ENCODE assay signal across 8 mouse cellular contexts in the genomic region with DNA sequence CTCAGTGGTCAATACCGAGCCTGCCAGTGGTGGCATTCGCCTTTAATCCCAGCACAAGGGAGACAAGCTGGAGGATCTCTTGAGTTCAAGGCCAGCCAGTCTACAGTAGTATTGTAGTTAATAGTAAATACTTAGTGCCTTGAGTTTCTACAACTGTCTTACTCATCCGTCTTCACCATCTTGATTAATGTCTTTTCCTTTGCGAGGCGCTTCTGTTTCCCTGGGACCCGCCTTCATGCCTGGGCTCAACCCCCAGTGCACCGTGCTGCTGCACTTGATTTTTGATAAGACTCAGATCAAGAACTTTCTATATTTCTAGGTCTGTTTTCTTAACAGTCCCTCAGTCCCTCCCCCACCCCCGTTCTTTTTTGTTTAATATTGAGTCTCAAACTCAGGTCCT. TPM values are rescaled to one million over a fixed set of nuclear protein-coding genes. Genes with fewer than 3 reads are reported as not detected.
DNase-seq lines count a peak whose midpoint lies in the region; ATAC-seq and TF ChIP-seq lines count a peak whose summit lies in the region.

No protein-coding gene starts in this region.

- peak overlapping the region; percentile 93 for H3ac ChIP-seq in myocyte (ENCODE audit: control insufficient read depth, insufficient read length)

- no peak for TF ChIP-seq POLR2A in myocyte (IDR thresholded peaks at IDR 0.05; ENCODE audit: insufficient read length, low read depth)

- H3K9me3 ChIP-seq in kidney, embryonic 15.5 days (replicated peaks): no peaks in the 10 kb centered on the region
- H3K9me3 ChIP-seq in intestine, embryonic 15.5 days: no peaks in the 10 kb centered on the region

- no peak for DNase-seq in kidney, postnatal 4 days
- DNase-seq in c-Kit-positive CD71-positive TER-119-positive erythroid progenitor cells, embryonic 14.5 days (ENCODE audit: low spot score): peak; percentile 32
- no peak for DNase-seq in cerebellum, postnatal 14 days
- DNase-seq in urinary bladder, postnatal 10 days (ENCODE audit: low spot score): no peak
- DNase-seq in testis, postnatal 10 days (ENCODE audit: low spot score): no peak

- H3K27ac ChIP-seq in kidney, embryonic 15.5 days: no peak overlapping the region
- H3K27ac ChIP-seq in intestine, embryonic 15.5 days: no peak overlapping the region

- no peak overlapping the region for H3K9ac ChIP-seq in kidney, embryonic 15.5 days
- H3K9ac ChIP-seq in intestine, embryonic 15.5 days: 0 out of 2 replicates have a peak overlapping the region, but pooled peaks have one; percentile 79

- ATAC-seq in kidney, embryonic 15.5 days (replicated peaks; ENCODE audit: low FRiP score): no peak
- ATAC-seq in intestine, embryonic 15.5 days: no peak

- H3K79me2 ChIP-seq in myocyte (ENCODE audit: control insufficient read depth, insufficient read depth): peaks cover 8% of the 10 kb centered on the region

- no peaks in the 10 kb centered on the region for H3K27me3 ChIP-seq in kidney, embryonic 15.5 days
- no peaks in the 10 kb centered on the region for H3K27me3 ChIP-seq in intestine, embryonic 15.5 days (replicated peaks)
- no peaks in the 10 kb centered on the region for H3K27me3 ChIP-seq in myocyte (ENCODE audit: control insufficient read depth, insufficient read depth, insufficient read length)

- H3K4me3 ChIP-seq in kidney, embryonic 15.5 days (replicated peaks): peak overlapping the region; percentile 79
- H3K4me3 ChIP-seq in intestine, embryonic 15.5 days (replicated peaks): no peak overlapping the region
- H3K4me3 ChIP-seq in myocyte: peak overlapping the region; percentile 85

- 32% methylated on average over 8 of the region's 8 CpGs for WGBS in kidney, embryonic 15.5 days
- 46% methylated on average over 8 of the region's 8 CpGs for WGBS in intestine, embryonic 15.5 days

- H3K4me2 ChIP-seq in kidney, embryonic 15.5 days: peak overlapping the region; percentile 90
- peak overlapping the region; percentile 97 for H3K4me2 ChIP-seq in intestine, embryonic 15.5 days (replicated peaks)
- H3K4me2 ChIP-seq in myocyte (ENCODE audit: low read depth): peak overlapping the region; percentile 75

- peaks cover 18% of the 10 kb centered on the region for H3K4me1 ChIP-seq in kidney, embryonic 15.5 days
- H3K4me1 ChIP-seq in intestine, embryonic 15.5 days (replicated peaks): peaks cover 5% of the 10 kb centered on the region

- H3K36me3 ChIP-seq in kidney, embryonic 15.5 days: peaks cover 8% of the 10 kb centered on the region; the same call in 1 of the 2 replicates
- H3K36me3 ChIP-seq in intestine, embryonic 15.5 days: 0 out of 2 replicates have a peak, but pooled peaks cover 5% of the 10 kb centered on the region
- no peaks in the 10 kb centered on the region for H3K36me3 ChIP-seq in myocyte (ENCODE audit: control insufficient read depth, insufficient read depth)

TF ChIP-seq in myocyte, 11 proteins besides CTCF, POLR2A, EP300 and RAD21:
- TF ChIP-seq POLR2AphosphoS2 (IDR thresholded peaks at IDR 0.05; ENCODE audit: insufficient read length, low read depth): no peak
- TF ChIP-seq USF1 (IDR thresholded peaks at IDR 0.05; ENCODE audit: low read depth): no peak
- TF ChIP-seq TCF12 (IDR thresholded peaks at IDR 0.05; ENCODE audit: insufficient read depth, poor library complexity, severe bottlenecking): no peak
- TF ChIP-seq CEBPB (IDR thresholded peaks at IDR 0.05; ENCODE audit: insufficient read depth, poor library complexity, severe bottlenecking): no peak
- no peak for TF ChIP-seq E2F4 (IDR thresholded peaks at IDR 0.05; ENCODE audit: insufficient read depth)
- TF ChIP-seq SRF (IDR thresholded peaks at IDR 0.05; ENCODE audit: control insufficient read depth, insufficient read length, low read depth): no peak
- TF ChIP-seq REST (IDR thresholded peaks at IDR 0.05; ENCODE audit: insufficient read depth, insufficient read length): no peak
- TF ChIP-seq MYOG (IDR thresholded peaks at IDR 0.05; ENCODE audit: control insufficient read depth in 1 of 3, insufficient read depth in 1 of 3, insufficient read length in 2 of 3, low read depth in 2 of 3): no peak
- TF ChIP-seq MYOD1 (IDR thresholded peaks at IDR 0.05; ENCODE audit: control insufficient read depth in 1 of 3, insufficient read length in 2 of 3, low read depth in 2 of 3): no peak

RNA-seq across cellular contexts. Expression of gene Mpc1, which starts 2.4 kb away (rescaled TPM):
- 165 and 179 TPM in 2 replicates for polyA plus RNA-seq in kidney, embryonic 15.5 days (2015; fragmentation: Nextera tagmentation; extraction: Ambion mirVana)
- polyA plus RNA-seq in intestine, embryonic 15.5 days (2015; fragmentation: Nextera tagmentation; extraction: Ambion mirVana): 192 and 199 TPM in 2 replicates
- polyA plus RNA-seq in myocyte (2012; fragmentation: generic; extraction: Trizol): 66.6 TPM

RNA-seq across cellular contexts. Expression of gene Sft2d1, which starts 25.8 kb away (rescaled TPM):
- 77.8 and 81.4 TPM in 2 replicates for polyA plus RNA-seq in kidney, embryonic 15.5 days (2015; fragmentation: Nextera tagmentation; extraction: Ambion mirVana)
- 78.7 and 79.0 TPM in 2 replicates for polyA plus RNA-seq in intestine, embryonic 15.5 days (2015; fragmentation: Nextera tagmentation; extraction: Ambion mirVana)
- 56.2 TPM for polyA plus RNA-seq in myocyte (2012; fragmentation: generic; extraction: Trizol)

RNA-seq across cellular contexts. Expression of gene Ccr6, which starts 49.2 kb away (rescaled TPM):
- not detected in 2 replicates for polyA plus RNA-seq in kidney, embryonic 15.5 days (2015; fragmentation: Nextera tagmentation; extraction: Ambion mirVana)
- 0.50 and 0.86 TPM in 2 replicates for polyA plus RNA-seq in intestine, embryonic 15.5 days (2015; fragmentation: Nextera tagmentation; extraction: Ambion mirVana)
- polyA plus RNA-seq in myocyte (2012; fragmentation: generic; extraction: Trizol): not detected

RNA-seq across cellular contexts. Expression of gene Prr18, which starts 52.2 kb away (rescaled TPM):
- polyA plus RNA-seq in kidney, embryonic 15.5 days (2015; fragmentation: Nextera tagmentation; extraction: Ambion mirVana): 0.30 and 0.42 TPM in 2 replicates
- polyA plus RNA-seq in intestine, embryonic 15.5 days (2015; fragmentation: Nextera tagmentation; extraction: Ambion mirVana): 0.39 and 0.61 TPM in 2 replicates
- 0.19 TPM for polyA plus RNA-seq in myocyte (2012; fragmentation: generic; extraction: Trizol)
